Mouse (Mus musculus) G1E (cell line): ENCODE measurements around the gene Tex26. TPM values are rescaled to one million over a fixed set of nuclear protein-coding genes. Genes with fewer than 3 reads are reported as not detected.

Source experiments
- ATAC-seq: 2 replicates; pipeline ENCODE4 v1.8.0; 2016; ENCODE audit warnings: mild to moderate bottlenecking; ENCODE audit not compliant: insufficient number of reproducible peaks, poor library complexity, low FRiP score, severe bottlenecking; ENCODE audit errors: extremely low read depth
- DNase-seq: peaks from one replicate; pipeline ENCODE4 v3.0.0; 2012; ENCODE audit warnings: low spot score
- H3K27me3 ChIP-seq: 2 replicates; pipeline ENCODE4 v1.6.1; 2012; ENCODE audit warnings: mild to moderate bottlenecking, low read length, inconsistent platforms; ENCODE audit not compliant: insufficient read depth
- H3K36me3 ChIP-seq: replicated peaks from 2 replicates; pipeline ENCODE3; 2012; ENCODE audit warnings: mild to moderate bottlenecking, inconsistent platforms
- H3K4me1 ChIP-seq: 2 replicates; pipeline ENCODE4 v1.6.1; 2012; ENCODE audit warnings: low read depth, low read length, inconsistent platforms, mixed read lengths; ENCODE audit not compliant: insufficient read depth
- H3K4me3 ChIP-seq: 2 replicates; pipeline ENCODE4 v1.5.1; 2012; ENCODE audit warnings: low read depth, mild to moderate bottlenecking, inconsistent platforms, low read length, moderate library complexity, mixed read lengths
- H3K9me3 ChIP-seq: replicated peaks from 2 replicates; pipeline ENCODE4 v1.6.1; 2012; ENCODE audit warnings: inconsistent platforms
- CTCF ChIP-seq: IDR thresholded peaks from 2 replicates; pipeline ENCODE4 v1.5.1; 2012; ENCODE audit warnings: low read depth, low read length, inconsistent platforms, mixed read lengths
- GATA1 ChIP-seq: IDR thresholded peaks from 2 replicates; pipeline ENCODE4 v1.6.1; 2012; ENCODE audit warnings: borderline replicate concordance, low read length, inconsistent platforms, mixed read lengths
- GATA2 ChIP-seq: IDR thresholded peaks from 2 replicates; pipeline ENCODE4 v1.6.1; 2012; ENCODE audit warnings: low read depth, low read length, inconsistent platforms, borderline replicate concordance
- POLR2AphosphoS5 ChIP-seq: IDR thresholded peaks from 2 replicates; pipeline ENCODE4 v1.6.1; 2012; ENCODE audit warnings: low read depth, low read length, inconsistent platforms; ENCODE audit not compliant: insufficient replicate concordance
- TAL1 ChIP-seq: conservative IDR thresholded peaks from 2 replicates; pipeline ENCODE4 v1.6.1; 2012; ENCODE audit warnings: low read depth, low read length, inconsistent platforms, mixed read lengths
- polyA plus RNA-seq: library from polyadenylated mRNA; stranded (reverse); fragments of >175 nt; gene quantifications from 2 replicates; pipeline ENCODE4 v1.2.3, GENCODE M21; 2012
- total RNA-seq, 2 experiments: library from RNA; stranded (forward) in 1 of 2; stranded (reverse) in 1 of 2; fragments of 200-1000 nt in 1 of 2; fragments of >200 nt in 1 of 2; fragmentation: Nextera tagmentation in 1 of 2; gene quantifications; 2 replicates each; pipeline ENCODE4 v1.2.3; 2014 to 2017

Gene Tex26
- total and polyA plus RNA-seq, 3 experiments = 0.44 TPM; not detected in 2

DNA sequence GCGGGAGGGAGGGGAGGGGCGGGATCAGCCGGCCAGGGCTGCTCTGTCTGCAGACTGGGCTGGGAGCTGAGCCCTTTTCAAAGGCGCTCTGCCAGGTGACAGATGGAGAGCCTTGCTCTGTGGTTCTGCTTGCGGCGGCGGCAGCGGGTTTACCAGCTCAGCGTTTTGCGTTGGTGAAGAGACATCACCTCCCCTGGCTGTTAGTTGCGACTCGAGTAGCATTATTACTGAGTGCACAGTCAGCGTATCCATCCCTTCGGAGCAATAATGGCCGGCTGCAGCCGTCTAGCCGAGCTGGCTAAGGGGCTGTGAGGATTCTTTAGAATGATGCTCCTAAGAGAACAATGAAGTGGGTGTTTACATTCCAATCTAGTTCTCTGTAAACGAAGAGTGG is 717 bp downstream of the Tex26 start:
- H3K4me1 ChIP-seq = no peaks in the 10 kb centered on the region

DNA sequence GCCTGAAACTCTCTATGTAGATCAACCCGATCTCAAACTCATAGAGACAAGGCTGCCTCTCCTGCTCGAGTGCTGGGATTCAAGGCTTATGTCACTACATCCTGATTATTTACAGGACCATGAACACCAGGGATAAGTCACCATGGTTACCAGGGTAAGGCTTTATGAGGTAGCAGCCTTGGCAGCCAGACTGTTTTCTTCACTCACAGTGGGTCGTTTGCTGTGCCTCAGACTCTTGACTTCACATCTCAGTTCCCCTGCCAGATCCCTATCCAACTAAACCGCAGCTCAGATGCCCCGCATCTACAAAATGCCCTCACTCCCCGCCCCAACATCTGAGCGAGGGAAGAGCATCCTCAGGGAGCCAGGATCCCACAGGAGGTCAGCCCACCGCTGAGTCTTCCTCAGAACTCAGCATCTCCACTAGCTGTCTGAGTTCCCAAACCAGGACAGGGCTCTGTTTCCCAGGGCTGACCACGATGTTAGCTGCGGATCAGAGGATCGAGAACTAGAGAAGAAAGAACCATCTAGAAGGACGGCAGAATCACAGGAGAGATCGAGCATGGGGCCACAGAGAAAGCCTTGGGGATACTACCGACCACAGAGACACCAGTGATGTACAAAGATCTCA is 2.3 kb downstream of the Tex26 start:
- peaks cover 46% of the 10 kb centered on the region for H3K9me3 ChIP-seq
- H3K27me3 ChIP-seq = no peaks in the 10 kb centered on the region
- DNase-seq = no peak
- no peak for ATAC-seq
- no peaks in the 10 kb centered on the region for H3K36me3 ChIP-seq
- no peak overlapping the region for H3K4me3 ChIP-seq
- TF ChIP-seq POLR2AphosphoS5 = no peak
- no peak for TF ChIP-seq CTCF
- TF ChIP-seq GATA1 = no peak
- TF ChIP-seq TAL1 = no peak
- TF ChIP-seq GATA2 = no peak
- no peaks in the 10 kb centered on the region for H3K4me1 ChIP-seq

More for the DNA sequence above, 717 bp downstream of the Tex26 start:
- Histone ChIP-seq H3K36me3 (no peaks in the 10 kb centered on the region), H3K4me3 (no peak overlapping the region), H3K27me3 (no peaks in the 10 kb centered on the region), H3K9me3 (peaks cover 50% of the 10 kb centered on the region)
- no peak for ATAC-seq
- DNase-seq = no peak
- no peak for TF ChIP-seq POLR2AphosphoS5
- TF ChIP-seq GATA1 = no peak
- TF ChIP-seq TAL1 = no peak
- TF ChIP-seq CTCF = no peak
- TF ChIP-seq GATA2 = no peak

DNA sequence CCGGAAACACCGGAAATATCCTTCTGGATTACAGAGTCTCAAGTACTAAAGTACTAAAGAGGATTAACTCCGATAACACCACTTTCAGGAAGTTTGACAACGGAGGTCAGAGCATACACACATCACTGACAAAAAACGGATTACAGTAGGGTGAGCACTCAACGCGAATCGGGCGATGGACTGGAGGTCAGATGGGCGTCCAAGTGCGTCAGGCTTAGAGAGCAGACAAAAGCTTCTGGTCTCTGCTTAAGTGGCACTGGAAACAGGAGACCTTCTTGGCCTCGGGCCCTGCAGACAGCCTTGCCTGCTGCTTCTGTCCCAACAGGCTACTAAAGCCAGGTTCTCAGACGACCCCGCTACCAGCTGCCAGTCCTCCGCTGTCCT is 2.8 kb downstream of the Tex26 start:
- Histone ChIP-seq H3K4me1 (no peaks in the 10 kb centered on the region), H3K36me3 (no peaks in the 10 kb centered on the region), H3K4me3 (no peak overlapping the region), H3K27me3 (no peaks in the 10 kb centered on the region), H3K9me3 (peaks cover 47% of the 10 kb centered on the region)
- no peak for DNase-seq
- TF ChIP-seq TAL1 (no peak), POLR2AphosphoS5 (no peak), GATA2 (no peak), CTCF (no peak), GATA1 (no peak)
- no peak for ATAC-seq

DNA sequence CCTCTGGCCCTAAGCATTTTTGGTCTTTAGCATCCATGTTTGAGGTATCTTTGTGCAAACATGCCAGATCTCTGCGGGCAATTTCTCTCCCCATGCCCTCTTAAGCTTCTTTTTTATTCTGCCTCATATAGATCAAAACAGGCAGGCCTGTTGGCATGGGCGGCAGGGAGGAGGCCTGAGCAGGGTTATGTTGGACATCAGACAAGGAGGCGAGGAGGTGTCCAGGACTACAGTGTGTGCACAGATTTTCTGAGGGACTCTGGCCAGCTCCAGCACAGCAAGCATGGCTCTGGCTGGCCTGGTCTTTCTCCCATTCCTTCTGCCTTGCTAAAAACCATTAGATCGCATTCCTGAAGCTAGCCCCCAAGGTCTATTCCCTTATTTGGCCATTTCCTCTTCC is 5.0 kb downstream of the Tex26 start:
- H3K36me3 ChIP-seq = no peaks in the 10 kb centered on the region
- DNase-seq = no peak
- no peaks in the 10 kb centered on the region for H3K27me3 ChIP-seq
- TF ChIP-seq GATA2 = no peak
- no peak for TF ChIP-seq TAL1
- H3K4me3 ChIP-seq = no peak overlapping the region
- H3K9me3 ChIP-seq = peaks cover 49% of the 10 kb centered on the region
- ATAC-seq = no peak
- H3K4me1 ChIP-seq = no peaks in the 10 kb centered on the region

DNA sequence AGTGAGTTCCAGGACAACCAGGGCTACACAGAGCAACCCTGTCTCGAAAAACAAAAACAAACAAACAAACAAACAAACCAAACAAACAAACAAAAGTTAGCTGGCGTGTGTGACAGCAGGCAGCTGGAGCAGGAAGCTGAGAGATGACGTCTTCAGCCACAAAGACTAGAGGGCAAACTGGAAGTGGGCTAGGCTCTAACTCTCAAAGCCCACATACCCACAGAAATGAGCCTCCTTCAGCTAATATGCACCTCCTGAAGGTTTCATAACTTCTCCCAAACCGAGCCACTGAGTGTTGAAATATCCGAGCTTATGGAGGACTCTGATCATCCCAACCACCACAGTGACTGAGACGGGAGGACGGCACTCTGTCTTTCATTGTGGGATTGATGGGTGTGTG is 7.0 kb downstream of the Tex26 start:
- Histone ChIP-seq H3K9me3 (peaks cover 34% of the 10 kb centered on the region), H3K36me3 (no peaks in the 10 kb centered on the region), H3K4me3 (no peak overlapping the region), H3K27me3 (no peaks in the 10 kb centered on the region), H3K4me1 (no peaks in the 10 kb centered on the region)
- no peak for TF ChIP-seq GATA2
- TF ChIP-seq GATA1 = no peak
- TF ChIP-seq POLR2AphosphoS5 = no peak
- TF ChIP-seq CTCF = no peak
- TF ChIP-seq TAL1 = no peak
- ATAC-seq = no peak
- DNase-seq = no peak

DNA sequence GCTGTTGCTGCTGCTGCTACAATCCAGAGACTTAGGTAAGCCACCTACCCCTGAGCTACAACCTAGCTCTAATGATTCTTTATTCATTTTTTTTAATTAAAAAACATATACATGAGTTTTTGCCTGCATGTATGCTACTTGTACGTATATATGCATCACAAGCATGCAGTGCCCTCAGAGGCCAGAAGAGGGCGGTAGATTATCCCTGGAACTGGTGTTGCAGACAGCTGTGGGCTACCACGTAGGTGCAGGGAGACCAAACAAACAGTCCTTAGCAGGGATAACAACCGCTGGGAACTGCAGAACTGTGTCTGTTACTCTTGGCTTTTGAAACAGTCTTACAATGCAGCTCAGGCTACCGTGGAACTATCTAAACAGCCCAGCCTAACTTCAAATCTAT is 8.3 kb downstream of the Tex26 start:
- H3K27me3 ChIP-seq = no peaks in the 10 kb centered on the region
- peaks cover 24% of the 10 kb centered on the region for H3K9me3 ChIP-seq
- DNase-seq = no peak
- no peak overlapping the region for H3K4me3 ChIP-seq
- H3K36me3 ChIP-seq = no peaks in the 10 kb centered on the region
- TF ChIP-seq TAL1 = no peak
- no peak for TF ChIP-seq CTCF
- no peak for TF ChIP-seq GATA2
- TF ChIP-seq POLR2AphosphoS5 = no peak
- no peak for TF ChIP-seq GATA1
- H3K4me1 ChIP-seq = no peaks in the 10 kb centered on the region
- ATAC-seq = no peak

DNA sequence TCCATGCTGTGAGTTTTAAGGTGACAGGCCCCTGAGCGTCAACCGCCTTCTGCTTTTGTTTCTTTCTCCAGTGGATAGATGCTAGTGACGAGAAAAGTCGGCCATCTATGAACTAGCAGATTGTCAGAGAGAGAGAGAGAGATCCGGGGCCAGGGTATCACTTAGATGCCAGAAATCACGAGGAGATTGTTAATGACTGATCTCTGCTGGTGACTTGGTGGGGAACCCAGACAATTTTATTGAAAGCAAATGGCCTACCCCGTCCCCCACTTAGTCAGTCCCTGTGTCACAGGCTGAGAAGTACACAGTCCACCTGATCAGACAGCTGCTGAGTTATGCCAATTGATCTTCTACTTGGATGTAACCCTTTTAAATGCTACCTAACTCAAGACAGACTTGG is 9.9 kb downstream of the Tex26 start:
- no peaks in the 10 kb centered on the region for H3K36me3 ChIP-seq
- TF ChIP-seq POLR2AphosphoS5 (no peak), GATA1 (no peak), CTCF (no peak), TAL1 (no peak), GATA2 (no peak)
- peaks cover 20% of the 10 kb centered on the region for H3K9me3 ChIP-seq
- no peaks in the 10 kb centered on the region for H3K4me1 ChIP-seq
- H3K4me3 ChIP-seq = no peak overlapping the region
- ATAC-seq (no peak), DNase-seq (no peak)
- H3K27me3 ChIP-seq = no peaks in the 10 kb centered on the region
